Mouse (Mus musculus) MEL (cell line): ENCODE results near the gene Exosc6.
A peak's percentile ranks its signal among the peaks of the same experiment; 100 is the strongest.

Experiments used
- CHD2 ChIP-seq: IDR thresholded peaks from 2 replicates; pipeline ENCODE4 v1.6.1; 2011; ENCODE audit warnings: low read length, improper control_type of control experiment
- CTCF ChIP-seq, 3 experiments: IDR thresholded peaks in 2 of 3; conservative IDR thresholded peaks in 1 of 3; 2 replicates each; pipeline ENCODE4 v1.5.1; 2011 to 2012; ENCODE audit warnings: low read length in 3 of 3, low read depth in 2 of 3, mild to moderate bottlenecking in 2 of 3, improper control_type of control experiment in 1 of 3, inconsistent platforms in 1 of 3, mixed read lengths in 1 of 3, moderate library complexity in 1 of 3; ENCODE audit not compliant: control insufficient read depth in 1 of 3, insufficient read depth in 1 of 3, poor library complexity in 1 of 3, severe bottlenecking in 1 of 3
- E2F4 ChIP-seq: IDR thresholded peaks from 2 replicates; pipeline ENCODE4 v1.6.1; 2011; ENCODE audit warnings: low read depth, low read length, improper control_type of control experiment, borderline replicate concordance
- EP300 ChIP-seq, 2 experiments: IDR thresholded peaks; 2 replicates each; pipeline ENCODE4 v1.6.1; 2011; ENCODE audit warnings: improper control_type of control experiment in 2 of 2, low read length in 2 of 2, low read depth in 1 of 2, mild to moderate bottlenecking in 1 of 2
- HCFC1 ChIP-seq: IDR thresholded peaks from 2 replicates; pipeline ENCODE4 v1.6.1; 2012; ENCODE audit warnings: low read depth, mild to moderate bottlenecking, inconsistent platforms, low read length, improper control_type of control experiment, moderate library complexity
- MXI1 ChIP-seq: IDR thresholded peaks from 2 replicates; pipeline ENCODE4 v1.6.1; 2011; ENCODE audit warnings: mild to moderate bottlenecking, low read depth, low read length, improper control_type of control experiment
- POLR2A ChIP-seq, 2 experiments: IDR thresholded peaks; 2 replicates each; pipeline ENCODE4 v1.6.1; 2011 to 2012; ENCODE audit warnings: low read length in 2 of 2, mild to moderate bottlenecking in 2 of 2, control low read depth in 1 of 2, improper control_type of control experiment in 1 of 2, low read depth in 1 of 2, moderate library complexity in 1 of 2; ENCODE audit not compliant: control insufficient read depth in 1 of 2, insufficient read depth in 1 of 2, poor library complexity in 1 of 2
- SMC3 ChIP-seq: IDR thresholded peaks from 2 replicates; pipeline ENCODE4 v1.6.1; 2011; ENCODE audit warnings: low read depth, low read length, improper control_type of control experiment
- UBTF ChIP-seq: IDR thresholded peaks from 2 replicates; pipeline ENCODE4 v1.6.1; 2012; ENCODE audit warnings: low read depth, mild to moderate bottlenecking, inconsistent platforms, low read length, improper control_type of control experiment, moderate library complexity, borderline replicate concordance; ENCODE audit not compliant: insufficient read depth
- ZC3H11A ChIP-seq: IDR thresholded peaks from 2 replicates; pipeline ENCODE4 v1.6.1; 2012; ENCODE audit warnings: low read depth, mild to moderate bottlenecking, inconsistent platforms, low read length, improper control_type of control experiment
- ZNF384 ChIP-seq: IDR thresholded peaks from 2 replicates; pipeline ENCODE4 v1.6.1; 2012; ENCODE audit warnings: low read depth, mild to moderate bottlenecking, inconsistent platforms, low read length, improper control_type of control experiment

DNA sequence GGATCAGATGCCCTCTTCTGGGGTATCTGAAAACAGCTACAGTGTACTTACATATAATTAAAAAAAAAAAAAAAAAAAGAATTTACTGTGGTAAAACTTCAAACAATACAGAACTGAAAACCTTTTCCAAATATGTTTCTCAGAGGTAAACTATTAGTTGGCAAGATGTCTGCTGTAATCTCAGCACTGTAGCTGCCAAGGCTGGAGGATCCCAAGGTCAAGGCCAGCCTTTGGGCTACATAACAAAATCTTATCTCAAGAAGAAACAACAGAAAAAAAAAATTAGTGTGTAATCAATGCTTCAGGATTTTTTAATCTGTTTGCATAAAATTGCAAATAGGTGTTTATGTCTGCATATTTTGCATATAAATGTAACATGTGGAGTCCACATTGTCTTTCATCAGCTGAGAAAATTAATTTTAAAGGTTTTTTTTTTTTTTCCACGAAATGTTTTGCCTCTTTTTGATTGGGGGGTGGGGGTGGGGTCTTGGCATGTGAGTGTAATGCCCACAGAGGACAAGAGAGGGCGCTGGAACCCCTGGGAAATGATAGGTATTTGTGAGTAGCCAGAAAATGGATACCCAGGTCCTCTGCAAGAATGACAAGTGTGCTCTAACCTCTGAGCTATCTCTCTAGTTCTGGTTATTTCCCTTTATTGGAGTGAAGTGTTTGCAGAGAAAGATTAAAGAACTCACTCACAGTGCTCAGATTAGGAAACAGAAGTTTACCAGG lies 12.0 kb upstream of the Exosc6 start:
- peak; percentile 53 to 57 (median 55) for TF ChIP-seq CTCF (IDR thresholded peaks at IDR 0.05 in 2 of 3, conservative IDR thresholded peaks at IDR 0.05 in 1 of 3; ENCODE audit: control insufficient read depth in 1 of 3, insufficient read depth in 1 of 3, low read depth in 2 of 3, low read length in 3 of 3, poor library complexity in 1 of 3, severe bottlenecking in 1 of 3)
- TF ChIP-seq EP300 (IDR thresholded peaks at IDR 0.05; ENCODE audit: low read depth in 1 of 2, low read length in 2 of 2) = no peak
- no peak for TF ChIP-seq UBTF
- TF ChIP-seq POLR2A (IDR thresholded peaks at IDR 0.05; ENCODE audit: control insufficient read depth in 1 of 2, insufficient read depth in 1 of 2, low read depth in 1 of 2, low read length in 2 of 2, poor library complexity in 1 of 2) = no peak
- TF ChIP-seq CHD2 = no peak
- peak; percentile 34; the same call in 1 of the 2 replicates for TF ChIP-seq SMC3
- TF ChIP-seq HCFC1 = no peak
- TF ChIP-seq ZNF384 = no peak; the same call in none of the 2 replicates
- no peak for TF ChIP-seq ZC3H11A
- TF ChIP-seq MXI1 = no peak
- TF ChIP-seq E2F4 = no peak
